Mouse (Mus musculus): ENCODE data around the gene Traf3ip1.
"Not testable (repeated sequence)": the region's sequence is repeated elsewhere in the genome, so short reads cannot be mapped to it uniquely, and the experiment has no call there.

Traf3ip1 gene

DNA sequence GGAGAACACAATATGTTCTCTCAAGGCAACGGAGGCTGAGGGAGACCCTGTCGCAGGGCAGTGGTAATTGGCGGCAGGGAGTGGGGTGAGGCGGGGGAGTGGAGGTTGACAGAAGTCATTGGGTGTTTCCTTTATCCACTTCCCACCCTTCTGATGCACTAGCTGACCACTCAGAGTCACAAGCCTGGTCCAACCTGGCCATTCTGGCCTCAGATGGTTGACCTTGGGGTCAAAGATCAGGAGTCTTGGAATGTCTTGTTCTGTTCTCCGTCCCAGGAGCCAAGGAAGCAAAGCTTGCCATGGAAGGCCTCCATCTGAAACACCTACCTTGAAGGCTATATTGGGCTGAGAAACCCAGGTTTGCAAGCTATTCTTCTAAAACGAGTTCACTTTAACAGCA, 28.3 kb upstream of the Traf3ip1 start:
- no peak for DNase-seq (ENCODE audit: low read depth)

DNA sequence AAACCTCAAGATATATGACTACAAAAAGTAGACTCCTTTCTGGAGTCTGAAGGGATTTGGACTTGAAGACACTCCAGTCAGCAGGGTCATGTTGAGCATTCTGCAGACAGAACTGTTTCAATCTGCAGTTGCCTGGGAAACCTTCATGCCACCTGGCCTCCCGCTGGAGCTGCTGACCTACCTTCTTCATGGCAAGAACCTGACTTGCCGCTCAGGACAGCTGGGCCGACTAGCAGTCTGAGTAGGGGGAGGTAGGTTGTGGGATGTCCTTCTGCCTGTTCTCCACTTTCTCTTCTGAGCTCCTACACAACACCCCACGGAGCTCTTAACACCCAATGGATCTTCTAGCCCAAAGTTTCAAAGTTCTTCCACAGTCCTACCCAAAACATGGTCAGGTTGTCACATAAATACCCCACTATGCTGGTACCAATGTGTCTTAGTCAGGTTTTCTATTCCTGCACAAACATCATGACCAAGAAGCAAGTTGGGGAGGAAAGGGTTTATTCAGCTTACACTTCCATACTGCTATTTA, 24.5 kb upstream of the Traf3ip1 start:
- no peak for DNase-seq (ENCODE audit: low read depth)

DNA sequence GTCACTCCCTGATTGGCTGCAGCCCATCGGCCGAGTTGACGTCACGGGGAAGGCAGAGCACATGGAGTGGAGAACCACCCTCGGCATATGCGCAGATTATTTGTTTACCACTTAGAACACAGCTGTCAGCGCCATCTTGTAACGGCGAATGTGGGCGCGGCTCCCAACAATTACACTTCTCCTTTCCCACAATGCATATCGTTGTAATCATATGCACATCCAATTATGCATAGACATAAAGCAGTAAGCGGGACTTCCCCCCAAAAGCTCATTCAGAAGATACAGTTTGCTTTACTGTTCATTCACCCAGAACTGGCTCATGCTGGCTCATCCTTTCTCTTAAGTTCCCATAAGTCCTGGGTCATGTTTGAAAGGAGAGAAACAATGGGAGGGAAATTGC, 16.3 kb upstream of the Traf3ip1 start:
- DNase-seq (ENCODE audit: low read depth) = not testable (repeated sequence)

DNA sequence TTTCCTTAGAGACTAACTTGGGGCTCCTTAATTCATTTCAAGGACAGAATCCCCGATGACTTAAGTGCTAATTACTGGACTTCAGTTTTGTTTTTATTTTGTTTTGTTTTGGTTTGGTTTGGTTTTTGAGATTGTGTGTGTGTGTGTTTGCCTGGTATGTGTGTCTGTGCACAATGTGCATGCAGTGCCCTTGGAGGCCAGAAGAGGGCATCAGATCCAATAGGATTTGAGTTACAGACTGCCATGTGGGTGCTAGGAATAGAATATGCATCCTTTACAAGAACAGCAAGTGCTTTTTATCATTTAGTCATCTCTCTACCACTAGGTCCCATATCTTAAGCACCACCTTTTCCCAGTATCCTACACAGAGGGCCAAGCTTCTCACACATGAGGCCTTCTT, 15.5 kb upstream of the Traf3ip1 start:
- no peak for DNase-seq (ENCODE audit: low read depth)

DNA sequence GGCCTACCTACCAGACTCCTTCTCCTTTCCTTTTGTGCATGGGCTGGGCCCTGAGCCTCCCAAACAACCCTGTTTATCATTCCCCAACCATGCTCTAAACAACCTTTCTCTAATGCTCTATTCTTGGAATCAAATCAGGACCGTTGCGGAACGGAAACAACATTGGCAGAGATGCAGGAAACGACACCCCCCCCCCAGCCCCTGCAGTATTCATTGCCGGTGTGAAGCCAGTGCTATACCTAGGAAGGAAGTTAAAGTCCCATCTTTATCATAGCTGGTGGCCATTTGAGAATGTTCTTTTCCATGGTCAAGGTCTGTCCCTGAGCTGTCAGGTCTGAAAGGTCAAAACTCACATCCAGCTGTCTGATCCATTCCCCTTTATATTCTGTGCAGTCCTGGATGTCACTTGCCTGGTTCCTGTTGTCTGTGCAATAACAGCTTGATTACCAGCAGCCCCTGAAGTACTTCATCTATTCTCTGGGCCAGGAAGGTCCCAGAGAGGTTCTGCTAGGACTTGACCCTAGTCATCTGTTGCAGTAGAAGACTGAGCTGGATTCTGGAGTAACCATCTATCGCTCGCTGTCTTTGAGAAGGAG, 11.7 kb upstream of the Traf3ip1 start:
- no peak for DNase-seq (ENCODE audit: low read depth)

DNA sequence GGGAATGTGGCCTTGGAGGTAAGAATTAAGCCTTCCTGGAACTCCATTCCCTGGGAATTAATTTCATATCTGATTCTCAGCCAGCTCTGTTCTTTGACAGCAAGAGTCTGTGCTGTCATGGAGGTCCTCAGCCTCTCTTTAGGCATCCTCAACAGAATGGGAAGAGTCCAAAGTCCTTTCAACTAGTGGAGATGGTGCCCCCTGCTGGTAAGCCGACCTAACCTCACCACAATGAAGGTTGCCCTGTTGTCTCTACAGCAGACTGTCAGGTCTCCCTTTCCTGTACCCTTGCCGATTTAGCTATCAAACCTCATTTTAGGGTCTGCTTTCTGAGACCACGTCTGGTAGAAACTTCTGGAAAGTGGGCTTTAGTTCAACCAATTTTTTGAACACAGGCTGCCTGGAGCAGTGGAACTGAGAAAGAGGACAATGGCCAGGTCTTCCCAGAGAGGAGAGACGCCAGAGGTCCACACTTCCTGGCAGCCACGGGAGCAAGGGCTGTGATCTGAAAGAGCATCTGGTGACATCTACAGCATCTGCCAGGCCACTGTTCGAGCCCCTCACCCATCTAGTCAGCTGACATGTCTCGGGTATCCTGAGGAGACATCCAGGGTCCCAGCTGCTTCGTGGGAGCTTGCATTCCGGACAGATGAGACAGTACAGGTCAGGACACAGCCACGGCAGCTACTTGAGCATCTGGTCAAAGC, 11.0 kb upstream of the Traf3ip1 start:
- DNase-seq (ENCODE audit: low read depth) = peak; percentile 73

DNA sequence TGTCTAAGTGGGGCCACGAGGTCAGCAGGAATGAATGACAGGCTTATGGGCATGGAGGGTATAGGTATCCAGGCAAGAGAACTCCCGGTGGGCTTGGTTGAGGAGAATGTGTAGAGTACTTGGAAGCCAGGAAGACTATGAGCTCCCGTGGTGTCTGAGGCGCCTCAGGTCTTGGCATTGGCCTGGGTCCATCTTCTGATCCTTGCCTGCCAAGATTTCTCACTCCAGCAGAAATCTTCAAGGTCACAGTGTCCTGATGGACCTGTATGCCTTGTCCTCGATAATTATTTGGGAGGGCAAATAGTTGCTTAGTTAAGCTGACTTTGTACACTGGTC, 10.5 kb upstream of the Traf3ip1 start:
- DNase-seq (ENCODE audit: low read depth) = no peak

DNA sequence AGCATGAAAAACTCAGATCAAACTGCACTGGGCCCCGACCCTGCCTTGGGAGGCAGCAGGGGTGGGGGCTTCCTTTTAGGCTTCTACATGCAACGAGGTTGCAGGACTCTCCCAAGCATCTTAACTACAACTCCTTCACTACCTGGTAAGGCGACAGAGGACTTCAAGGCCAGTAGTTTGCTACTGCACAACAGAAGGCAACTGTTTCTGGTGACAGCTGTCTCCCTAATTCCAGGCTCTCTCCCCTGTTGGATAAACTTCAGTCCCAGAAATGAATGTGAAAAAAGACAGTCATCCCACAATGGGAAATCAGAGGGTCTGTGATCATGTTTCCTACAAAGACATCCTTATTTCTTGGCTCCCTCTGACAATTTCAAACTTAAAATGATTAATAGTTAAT, 9.0 kb upstream of the Traf3ip1 start:
- DNase-seq (ENCODE audit: low read depth) = no peak

DNA sequence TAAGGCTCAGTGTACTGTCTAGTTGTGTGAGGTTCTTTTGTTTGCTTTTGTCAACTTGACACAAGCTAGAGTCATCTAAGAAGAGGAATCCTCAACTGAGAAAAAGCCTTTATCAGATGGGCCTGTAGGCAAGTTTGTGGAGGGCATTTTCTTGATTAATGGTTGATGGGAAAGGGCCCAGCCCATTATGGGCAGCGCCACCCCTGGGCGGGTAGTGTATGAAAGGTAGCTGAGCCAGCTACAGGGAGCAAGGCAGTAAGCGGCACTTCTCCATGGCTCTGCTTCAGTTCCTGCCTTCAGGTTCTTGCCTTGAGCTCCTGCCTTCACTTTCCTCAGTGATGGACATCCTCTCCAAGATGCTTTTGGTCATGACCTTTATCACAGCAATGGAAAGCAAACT, 8.3 kb upstream of the Traf3ip1 start:
- DNase-seq (ENCODE audit: low read depth) = no peak

DNA sequence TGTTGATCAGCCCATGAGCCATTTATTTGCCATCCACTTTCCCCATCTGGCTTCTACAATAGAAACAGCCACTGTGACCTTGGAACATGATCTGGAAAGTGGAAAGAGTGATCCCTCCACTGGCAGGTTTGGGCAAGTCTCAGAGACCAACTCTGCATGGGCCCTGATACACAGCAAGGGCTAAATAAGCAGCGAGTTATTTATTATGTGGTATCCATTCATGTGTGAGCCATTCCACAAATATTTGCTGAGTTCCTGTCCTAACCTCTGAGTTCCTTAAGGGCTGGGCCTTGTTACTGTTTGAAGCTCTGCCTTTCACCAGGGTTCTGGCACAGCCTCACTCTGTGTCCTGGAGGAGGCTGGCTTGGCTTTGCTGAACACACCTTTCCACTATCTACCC, 4.1 kb upstream of the Traf3ip1 start:
- DNase-seq (ENCODE audit: low read depth) = no peak

DNA sequence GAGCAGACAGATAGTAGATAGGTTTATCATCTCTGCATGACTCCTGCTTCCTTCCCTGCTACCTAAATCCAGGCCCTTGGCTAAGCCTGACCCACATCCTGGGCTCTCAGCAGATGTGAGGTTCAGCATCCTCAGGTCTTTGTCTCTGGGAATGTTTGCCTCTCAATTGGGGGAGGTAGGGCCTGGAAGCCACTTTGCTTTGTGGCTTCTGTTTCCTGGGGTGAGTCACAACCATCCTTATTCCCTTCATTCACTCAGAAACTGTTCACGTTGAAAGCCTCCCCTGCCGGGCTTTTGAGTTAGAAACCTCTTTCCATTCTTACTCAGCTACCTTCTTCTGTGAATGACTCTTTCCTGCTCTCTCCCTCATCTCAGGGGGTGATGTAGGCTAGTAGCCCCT, 1.7 kb upstream of the Traf3ip1 start:
- DNase-seq (ENCODE audit: low read depth) = no peak

DNA sequence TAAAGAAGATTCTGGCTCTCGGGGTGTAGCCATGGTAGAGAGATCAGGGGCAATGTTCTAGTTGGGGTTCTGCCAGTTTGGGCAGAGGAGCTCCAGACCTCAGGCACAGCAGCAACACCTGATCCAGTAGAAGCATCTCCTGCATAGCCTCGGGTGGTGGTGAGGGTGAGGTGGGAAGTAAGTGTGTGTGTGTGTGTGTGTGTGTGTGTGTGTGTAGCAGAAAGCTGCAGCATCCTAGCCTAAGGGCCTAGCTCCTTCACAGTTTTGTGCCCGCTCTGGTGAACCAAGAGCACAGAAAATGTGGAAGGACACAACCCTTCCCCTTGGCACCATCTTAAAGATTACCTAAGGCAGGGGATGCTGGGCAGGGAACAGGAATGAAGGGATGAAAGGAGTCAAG, 509 bp upstream of the Traf3ip1 start:
- no peak for DNase-seq (ENCODE audit: low read depth)

DNA sequence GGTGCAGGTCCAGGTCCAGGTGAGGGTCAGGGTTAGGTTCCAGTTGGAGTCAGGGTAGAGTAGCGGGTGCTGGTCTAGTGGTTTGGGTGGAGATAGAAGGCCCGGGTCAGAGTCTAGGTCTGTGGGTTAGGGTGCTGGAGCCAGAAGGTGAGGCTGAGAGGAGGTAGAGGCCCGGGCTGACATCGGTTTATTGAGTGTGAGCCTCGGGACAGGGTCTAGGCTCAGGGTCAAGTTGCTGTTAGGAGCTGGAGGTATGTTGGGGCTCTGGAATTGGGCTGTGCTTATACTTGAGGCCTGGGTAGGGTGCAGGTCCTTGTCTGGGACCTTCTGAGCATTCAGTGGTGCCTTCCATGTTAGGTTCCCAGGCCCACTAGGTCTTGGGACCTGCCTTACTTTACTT, 874 bp downstream of the Traf3ip1 start:
- no peak for DNase-seq (ENCODE audit: low read depth)

DNA sequence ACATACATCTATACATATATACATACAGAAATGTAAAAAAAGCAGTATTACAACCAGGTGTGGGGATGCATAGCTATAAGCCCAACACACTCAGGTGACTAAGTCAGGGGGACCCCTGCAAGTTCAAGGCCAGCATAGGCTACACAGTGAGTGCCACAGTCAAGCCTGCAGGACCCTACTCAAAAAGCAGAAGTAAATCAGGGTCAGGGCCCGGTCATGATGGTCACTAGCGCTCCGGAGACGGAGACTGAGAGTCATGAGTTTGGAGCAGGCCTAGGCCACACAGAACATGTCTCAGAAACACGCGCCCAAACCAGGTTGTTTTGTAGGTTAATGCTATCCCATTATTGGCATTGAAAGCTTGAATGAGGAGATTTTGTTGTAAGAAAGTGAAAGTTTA, 4.1 kb downstream of the Traf3ip1 start:
- no peak for DNase-seq (ENCODE audit: low read depth)

DNA sequence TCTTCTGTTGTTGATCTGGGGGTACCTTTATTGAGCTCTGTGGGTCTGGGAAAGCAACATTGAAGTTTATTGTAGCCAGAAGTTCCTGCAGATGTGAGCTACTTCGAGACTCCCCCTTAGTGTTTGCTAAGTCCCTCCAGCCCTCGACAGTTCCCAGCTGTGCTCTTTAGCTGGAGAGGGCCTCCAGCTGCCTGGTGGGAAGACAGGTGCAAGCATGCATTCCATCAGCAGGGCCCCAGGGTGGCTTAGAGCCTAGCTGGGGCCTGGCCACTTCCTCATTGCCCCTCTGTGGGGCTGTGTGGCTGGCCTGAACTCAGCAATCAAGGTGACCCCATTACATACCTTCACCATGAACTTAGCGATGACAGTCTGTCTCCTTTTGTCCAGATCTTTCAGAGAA, 10.2 kb downstream of the Traf3ip1 start:
- no peak for DNase-seq (ENCODE audit: low read depth)

DNA sequence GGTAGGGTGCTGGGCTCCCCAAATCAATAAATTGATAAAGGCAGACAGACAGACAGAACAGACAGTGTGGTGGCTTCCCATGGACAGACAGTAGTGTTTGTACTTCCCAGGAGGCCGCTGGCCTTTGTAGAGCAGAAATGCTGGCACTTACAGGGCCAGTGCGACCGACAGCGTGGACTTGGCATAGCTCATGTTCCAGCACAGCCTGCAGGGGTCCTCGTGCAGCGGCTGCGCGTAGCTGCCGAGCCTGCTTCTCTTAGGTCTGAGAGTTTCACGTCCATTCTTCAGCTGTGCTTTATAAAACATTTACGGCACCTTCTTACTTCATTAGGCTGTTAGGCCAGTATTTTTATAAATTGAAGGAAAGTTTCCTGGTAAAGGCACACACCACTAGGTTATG, 20.5 kb downstream of the Traf3ip1 start:
- DNase-seq (ENCODE audit: low read depth) = no peak

DNA sequence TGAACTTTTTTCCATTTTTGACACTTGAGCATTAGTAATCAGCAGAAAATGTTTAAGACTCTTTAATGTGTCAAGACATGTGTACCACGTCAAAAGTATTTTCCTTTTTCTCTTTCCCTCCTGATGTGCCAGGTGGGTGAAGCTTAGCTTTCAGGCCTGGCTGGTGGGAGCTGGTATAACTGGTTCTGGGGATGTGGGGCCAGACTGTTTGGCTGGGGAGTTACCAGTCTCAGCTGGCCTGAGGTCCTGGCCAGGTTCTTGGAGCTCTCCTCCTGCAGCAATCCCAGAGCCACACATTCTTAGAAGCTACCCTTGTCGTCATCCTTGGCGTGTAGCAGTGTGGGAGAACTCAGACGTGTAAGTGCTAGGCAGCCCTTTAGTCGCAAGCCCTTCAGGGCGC, 21.2 kb downstream of the Traf3ip1 start:
- no peak for DNase-seq (ENCODE audit: low read depth)

DNA sequence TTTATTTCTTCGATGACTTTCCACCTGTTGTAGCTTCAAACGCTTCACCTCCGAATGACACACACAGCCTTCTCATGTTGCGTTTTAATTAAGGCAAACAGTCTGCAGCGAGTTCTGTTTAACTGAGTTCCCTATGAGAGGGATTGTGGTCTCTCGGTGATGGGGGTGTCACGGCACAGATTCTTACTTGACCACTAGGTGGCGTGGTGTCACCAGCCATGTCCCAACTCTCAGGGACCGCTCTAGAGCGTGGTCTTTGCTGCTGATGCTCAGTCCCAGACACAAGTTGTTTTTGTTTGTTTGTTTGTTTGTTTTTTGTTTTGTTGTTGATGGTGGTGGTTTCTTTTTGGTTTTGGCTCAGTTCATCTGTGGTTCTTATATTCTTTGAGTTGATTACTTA, 29.3 kb downstream of the Traf3ip1 start:
- peak; percentile 51 for DNase-seq (ENCODE audit: low read depth)

DNA sequence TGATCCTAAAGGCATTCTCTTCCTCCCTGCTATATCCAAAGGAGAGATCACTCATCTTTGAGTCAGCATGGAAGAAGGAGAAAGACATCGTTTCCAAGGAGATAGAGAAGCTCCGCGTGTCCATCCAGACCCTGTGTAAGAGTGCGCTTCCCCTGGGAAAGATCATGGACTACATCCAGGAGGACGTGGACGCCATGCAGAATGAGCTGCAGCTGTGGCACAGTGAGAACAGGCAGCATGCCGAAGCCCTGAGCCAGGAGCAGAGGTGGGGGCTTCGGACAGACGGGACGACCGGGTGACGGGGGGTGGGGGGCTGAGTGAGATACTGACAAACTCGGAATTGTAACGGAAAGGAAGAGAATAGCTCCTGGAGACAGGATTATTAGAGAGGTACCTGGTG, 31.4 kb downstream of the Traf3ip1 start:
- DNase-seq (ENCODE audit: low read depth) = no peak

DNA sequence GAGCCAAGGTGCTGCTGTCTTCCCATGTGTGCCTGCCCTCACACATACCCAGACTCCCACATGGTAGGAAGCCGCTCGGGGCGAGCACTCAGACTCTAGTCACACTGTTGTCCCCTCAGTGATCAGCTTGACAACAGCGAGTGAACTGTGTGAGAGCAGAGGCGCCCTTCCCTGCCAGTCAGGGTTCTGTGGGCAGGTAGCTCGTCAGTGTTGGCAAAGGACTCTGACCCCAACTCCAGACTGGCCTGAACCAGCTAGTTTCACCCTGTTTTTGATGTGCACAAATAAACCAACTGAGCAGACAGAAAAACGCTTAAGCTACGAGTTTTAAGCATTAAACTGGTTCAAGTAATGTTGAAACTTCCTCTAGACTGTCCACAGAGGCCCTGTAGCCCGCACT, 35.7 kb downstream of the Traf3ip1 start:
- no peak for DNase-seq (ENCODE audit: low read depth)

DNA sequence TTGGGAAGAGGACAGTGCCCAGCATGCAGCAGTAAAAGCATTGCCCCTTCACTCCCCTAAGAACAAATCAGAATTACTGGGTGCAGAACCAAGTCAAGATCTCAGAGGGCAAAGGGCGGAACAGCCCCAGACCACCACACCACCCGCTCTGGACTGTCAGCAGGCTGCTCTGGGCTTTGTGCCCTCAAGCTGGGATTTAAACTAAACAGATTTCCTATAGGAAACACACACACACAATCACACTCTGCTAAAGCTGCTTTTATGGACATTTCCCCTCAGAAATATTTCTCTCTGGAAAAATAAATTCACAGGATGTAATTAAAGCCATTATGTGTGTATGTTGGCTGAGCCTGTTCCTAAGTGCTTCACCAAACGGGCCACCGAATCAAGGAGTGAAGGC, 37.8 kb downstream of the Traf3ip1 start:
- no peak for DNase-seq (ENCODE audit: low read depth)

DNA sequence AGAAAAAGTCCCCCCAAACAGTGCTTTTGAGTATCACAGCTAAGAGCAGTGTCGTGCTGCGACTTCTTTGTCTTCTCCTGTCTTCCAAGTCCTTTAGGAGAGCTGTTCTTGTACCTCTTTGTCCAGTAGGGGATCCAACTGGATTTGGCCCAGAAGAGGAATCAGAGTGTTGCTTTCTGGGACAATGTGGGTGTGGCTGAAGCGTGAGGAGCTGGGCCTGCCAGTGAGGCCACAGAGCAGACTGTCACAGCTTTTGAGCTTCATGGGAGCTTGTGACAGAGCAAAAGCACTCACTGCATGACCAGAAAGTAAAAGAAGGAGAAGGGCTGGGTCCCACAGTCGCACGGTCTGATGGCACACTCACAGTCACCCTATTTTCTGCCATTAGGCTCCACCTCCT, 38.4 kb downstream of the Traf3ip1 start:
- no peak for DNase-seq (ENCODE audit: low read depth)

DNA sequence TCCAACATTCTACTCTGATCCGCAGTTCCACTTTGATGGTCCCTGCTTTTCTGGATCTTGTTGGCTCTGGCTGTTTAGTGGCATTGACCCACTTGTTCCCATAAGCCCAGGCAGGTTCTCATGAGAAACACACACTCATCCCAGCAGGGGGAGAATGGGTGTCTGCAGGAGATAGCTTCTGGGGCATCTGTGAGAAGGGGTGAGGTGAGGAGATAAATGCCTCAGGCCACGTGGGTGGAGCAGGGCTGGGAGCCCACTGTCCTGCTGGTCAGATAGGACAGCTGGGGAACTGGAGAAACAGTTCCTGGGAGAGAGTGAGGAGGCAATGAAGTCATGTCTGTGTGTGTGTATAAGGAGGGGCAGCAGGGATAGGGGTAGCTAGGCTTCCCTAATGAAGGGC, 39.0 kb downstream of the Traf3ip1 start:
- DNase-seq (ENCODE audit: low read depth) = no peak

Data from c-Kit-positive CD71-negative TER-119-negative erythroid progenitor cells, embryonic 14.5 days (primary cell).